Mouse (Mus musculus): ENCODE results near the gene Olfr1512. TPM values are rescaled to one million over a fixed set of nuclear protein-coding genes. Genes with fewer than 3 reads are reported as not detected.

Olfr1512 gene
- total RNA-seq, 2 experiments from 2014 or later, result not detected

Other genes with a start within 250 kb of the Olfr1512 start
- 10 to 100 TPM; 48.3 TPM for gene Supt16, start 181.8 kb downstream of the Olfr1512 start, total RNA-seq (2021)
- 100 to 1,000 TPM; 110 to 124 TPM for gene Chd8, start 121.4 kb downstream of the Olfr1512 start, total RNA-seq (2021)
- gene Tox4, start 100.0 kb downstream of the Olfr1512 start, total RNA-seq (2021), result 10 to 100 TPM; 56.1 to 63.3 TPM
- gene Rab2b, start 99.6 kb downstream of the Olfr1512 start, total RNA-seq (2021), result 10 to 100 TPM; 34.6 to 38.0 TPM
- gene Mettl3, start 74.0 kb downstream of the Olfr1512 start, total RNA-seq (2021), result 10 to 100 TPM; 33.4 to 36.4 TPM
- gene Sall2, start 50.4 kb downstream of the Olfr1512 start, total RNA-seq (2021), result 10 to 100 TPM; 40.8 to 43.0 TPM
- not detected for gene Olfr1513, start 22.8 kb downstream of the Olfr1512 start, total RNA-seq (2021)
- gene Olfr1511, start 18.2 kb upstream of the Olfr1512 start, total RNA-seq (2021), result not detected
- not detected for gene Olfr1510, start 35.2 kb upstream of the Olfr1512 start, total RNA-seq (2021)
- gene Olfr1509, start 63.8 kb upstream of the Olfr1512 start, total RNA-seq (2021), result not detected
- not detected for gene Olfr1508, start 88.3 kb upstream of the Olfr1512 start, total RNA-seq (2021)
- gene Olfr1507, start 116.6 kb upstream of the Olfr1512 start, total RNA-seq (2021), result under 1 TPM in 1 of 2 experiments, not detected in 1; 0.69 TPM

Data from layer of hippocampus, postnatal 14 days (tissue).